Mouse (Mus musculus) forebrain, postnatal 0 days (tissue): ENCODE measurements around the gene Mast4. TPM values are rescaled to one million over a fixed set of nuclear protein-coding genes. Genes with fewer than 3 reads are reported as not detected.
"Not testable (repeated sequence)": the region's sequence is repeated elsewhere in the genome, so short reads cannot be mapped to it uniquely, and the experiment has no call there.

ENCODE experiments used
- ATAC-seq: fragments of 200-750 bp; cut with Nextera tagmentation; 2 replicates; pipeline ENCODE4 v1.8.0; 2017; ENCODE audit warnings: mild to moderate bottlenecking, moderate library complexity
- DNase-seq: peaks from one replicate; pipeline ENCODE4 v3.0.0-alpha.2; 2015
- H3K27ac ChIP-seq: fragments of 300-500 bp; sonication (generic); 2 replicates; pipeline ENCODE4 v1.5.1; 2014; ENCODE audit warnings: low read depth, mild to moderate bottlenecking, antibody characterized with exemption, low read length, moderate library complexity, mixed read lengths
- H3K27me3 ChIP-seq: fragments of 300-500 bp; sonication (generic); 2 replicates; pipeline ENCODE4 v1.6.1; 2014; ENCODE audit warnings: mild to moderate bottlenecking, low read length, mixed read lengths; ENCODE audit not compliant: insufficient read depth
- H3K36me3 ChIP-seq: fragments of 300-500 bp; sonication (generic); 2 replicates; pipeline ENCODE4 v1.6.1; 2014; ENCODE audit warnings: mild to moderate bottlenecking, moderate library complexity; ENCODE audit not compliant: insufficient read depth
- H3K4me1 ChIP-seq: fragments of 300-500 bp; sonication (generic); 2 replicates; pipeline ENCODE4 v1.6.1; 2014; ENCODE audit warnings: antibody characterized with exemption; ENCODE audit not compliant: insufficient read depth
- H3K4me2 ChIP-seq: fragments of 300-500 bp; sonication (generic); 2 replicates; pipeline ENCODE4 v1.6.1; 2014; ENCODE audit warnings: low read depth, mild to moderate bottlenecking, moderate library complexity
- H3K4me3 ChIP-seq: fragments of 300-500 bp; sonication (generic); 2 replicates; pipeline ENCODE4 v1.5.1; 2014; ENCODE audit warnings: low read depth, low read length, mixed read lengths
- H3K9ac ChIP-seq: fragments of 300-500 bp; sonication (generic); 2 replicates; pipeline ENCODE4 v1.6.1; 2014; ENCODE audit warnings: mild to moderate bottlenecking
- H3K9me3 ChIP-seq: fragments of 300-500 bp; sonication (generic); 2 replicates; pipeline ENCODE4 v1.6.1; 2016; ENCODE audit warnings: low read length
- CTCF ChIP-seq: sonication (generic); IDR thresholded peaks from 2 replicates; pipeline ENCODE4 v1.5.1; 2016; ENCODE audit warnings: antibody characterized with exemption, control low read depth, low read depth
- WGBS: fragments of 180-500 bp; shearing (Covaris S2); extraction: QIAGEN DNeasy Blood & Tissue Kit; methylation state at CpG from one replicate; pipeline ENCODE4 v1.1.7; 2014; 5-methylcytosine and 5-hydroxymethylcytosine counted together
- polyA plus RNA-seq: library from polyadenylated mRNA; unstranded; fragments of >200 nt; fragmentation: Nextera tagmentation; extraction: Ambion mirVana; gene quantifications from 2 replicates; pipeline ENCODE4 v1.2.1, GENCODE M21; 2015
- total RNA-seq: library from RNA; depleted of rRNA; stranded (reverse); fragments of >200 nt; gene quantifications from 2 replicates; pipeline ENCODE4 v1.2.3, GENCODE M21; 2014

The Mast4 gene
- total and polyA plus RNA-seq, 2 experiments from 2014 or later = 17.2 to 40.1 TPM

GRCm38 (mm10) chr13:102733063-102733462 lies 601.2 kb downstream of the Mast4 start:
- no peak overlapping the region for H3K27ac ChIP-seq
- no peak for TF ChIP-seq CTCF
- H3K9me3 ChIP-seq = no peaks in the 10 kb centered on the region
- H3K4me2 ChIP-seq = no peak overlapping the region
- DNase-seq (no peak), ATAC-seq (no peak)
- WGBS = 42% methylated on average over 2 of the region's 2 CpGs
- H3K36me3 ChIP-seq = peaks cover 34% of the 10 kb centered on the region
- H3K4me3 ChIP-seq = no peak overlapping the region
- H3K9ac ChIP-seq = no peak overlapping the region
- no peaks in the 10 kb centered on the region for H3K4me1 ChIP-seq
- H3K27me3 ChIP-seq = no peaks in the 10 kb centered on the region

GRCm38 (mm10) chr13:102728951-102729350 lies 605.3 kb downstream of the Mast4 start:
- not testable (repeated sequence) for H3K4me2 ChIP-seq, H3K9ac ChIP-seq, H3K4me3 ChIP-seq, H3K27ac ChIP-seq, DNase-seq, H3K4me1 ChIP-seq, H3K9me3 ChIP-seq, H3K36me3 ChIP-seq, H3K27me3 ChIP-seq, ATAC-seq
- WGBS = 59% methylated on average over 7 of the region's 7 CpGs

GRCm38 (mm10) chr13:102728035-102728434 lies 606.3 kb downstream of the Mast4 start:
- no peak for ATAC-seq
- no peak for DNase-seq
- H3K4me2 ChIP-seq = no peak overlapping the region
- no peak overlapping the region for H3K9ac ChIP-seq
- no peak overlapping the region for H3K27ac ChIP-seq
- H3K27me3 ChIP-seq = no peaks in the 10 kb centered on the region
- no peaks in the 10 kb centered on the region for H3K4me1 ChIP-seq
- H3K9me3 ChIP-seq = no peaks in the 10 kb centered on the region
- H3K4me3 ChIP-seq = no peak overlapping the region
- no peaks in the 10 kb centered on the region for H3K36me3 ChIP-seq
- WGBS = 74% methylated on average over 3 of the region's 3 CpGs
- no peak for TF ChIP-seq CTCF

- 48% methylated on average over 1 of the region's 1 CpGs for WGBS
These were observed 607.4 kb downstream of the Mast4 start for GRCm38 (mm10) chr13:102726876-102727275.

GRCm38 (mm10) chr13:102725906-102726305 lies 608.4 kb downstream of the Mast4 start:
- no peak for TF ChIP-seq CTCF
- H3K4me3 ChIP-seq = no peak overlapping the region
- H3K4me2 ChIP-seq = no peak overlapping the region
- no peaks in the 10 kb centered on the region for H3K36me3 ChIP-seq
- no peak for ATAC-seq
- H3K4me1 ChIP-seq = no peaks in the 10 kb centered on the region
- no peaks in the 10 kb centered on the region for H3K9me3 ChIP-seq
- no peak overlapping the region for H3K9ac ChIP-seq
- 72% methylated on average over 2 of the region's 2 CpGs for WGBS
- no peak overlapping the region for H3K27ac ChIP-seq
- DNase-seq = no peak
- no peaks in the 10 kb centered on the region for H3K27me3 ChIP-seq

More at GRCm38 (mm10) chr13:102726876-102727275, 607.4 kb downstream of the Mast4 start:
- Histone ChIP-seq H3K9ac (no peak overlapping the region), H3K27me3 (no peaks in the 10 kb centered on the region), H3K9me3 (no peaks in the 10 kb centered on the region), H3K4me1 (no peaks in the 10 kb centered on the region), H3K36me3 (no peaks in the 10 kb centered on the region), H3K27ac (no peak overlapping the region), H3K4me3 (no peak overlapping the region), H3K4me2 (no peak overlapping the region)
- DNase-seq (no peak), ATAC-seq (no peak)
- no peak for TF ChIP-seq CTCF

GRCm38 (mm10) chr13:102725416-102725815 lies 608.9 kb downstream of the Mast4 start:
- no peak for TF ChIP-seq CTCF
- H3K9me3 ChIP-seq = no peaks in the 10 kb centered on the region
- H3K27ac ChIP-seq = no peak overlapping the region
- no peaks in the 10 kb centered on the region for H3K27me3 ChIP-seq
- no peak overlapping the region for H3K4me3 ChIP-seq
- DNase-seq (no peak), ATAC-seq (no peak)
- no peaks in the 10 kb centered on the region for H3K4me1 ChIP-seq
- no peak overlapping the region for H3K9ac ChIP-seq
- H3K4me2 ChIP-seq = no peak overlapping the region
- no peaks in the 10 kb centered on the region for H3K36me3 ChIP-seq

- WGBS = 80% methylated on average over 1 of the region's 1 CpGs
- H3K27ac ChIP-seq = no peak overlapping the region
- no peaks in the 10 kb centered on the region for H3K4me1 ChIP-seq
- no peaks in the 10 kb centered on the region for H3K27me3 ChIP-seq
- H3K4me3 ChIP-seq = no peak overlapping the region
- no peak for DNase-seq
- no peaks in the 10 kb centered on the region for H3K36me3 ChIP-seq
- H3K9me3 ChIP-seq = no peaks in the 10 kb centered on the region
- no peak for ATAC-seq
- H3K4me2 ChIP-seq = no peak overlapping the region
- no peak overlapping the region for H3K9ac ChIP-seq
- TF ChIP-seq CTCF = no peak
These were observed 617.3 kb downstream of the Mast4 start for GRCm38 (mm10) chr13:102716973-102717372.

GRCm38 (mm10) chr13:102700744-102701143 lies 633.6 kb downstream of the Mast4 start:
- no peak overlapping the region for H3K4me3 ChIP-seq
- H3K36me3 ChIP-seq = no peaks in the 10 kb centered on the region
- 90% methylated on average over 3 of the region's 3 CpGs for WGBS
- H3K9me3 ChIP-seq = no peaks in the 10 kb centered on the region
- no peak for TF ChIP-seq CTCF
- H3K4me2 ChIP-seq = no peak overlapping the region
- no peak for ATAC-seq
- H3K9ac ChIP-seq = no peak overlapping the region
- no peaks in the 10 kb centered on the region for H3K27me3 ChIP-seq
- H3K27ac ChIP-seq = no peak overlapping the region
- peaks cover 6% of the 10 kb centered on the region; the same call in 1 of the 2 replicates for H3K4me1 ChIP-seq
- no peak for DNase-seq
